In the genomic region with DNA sequence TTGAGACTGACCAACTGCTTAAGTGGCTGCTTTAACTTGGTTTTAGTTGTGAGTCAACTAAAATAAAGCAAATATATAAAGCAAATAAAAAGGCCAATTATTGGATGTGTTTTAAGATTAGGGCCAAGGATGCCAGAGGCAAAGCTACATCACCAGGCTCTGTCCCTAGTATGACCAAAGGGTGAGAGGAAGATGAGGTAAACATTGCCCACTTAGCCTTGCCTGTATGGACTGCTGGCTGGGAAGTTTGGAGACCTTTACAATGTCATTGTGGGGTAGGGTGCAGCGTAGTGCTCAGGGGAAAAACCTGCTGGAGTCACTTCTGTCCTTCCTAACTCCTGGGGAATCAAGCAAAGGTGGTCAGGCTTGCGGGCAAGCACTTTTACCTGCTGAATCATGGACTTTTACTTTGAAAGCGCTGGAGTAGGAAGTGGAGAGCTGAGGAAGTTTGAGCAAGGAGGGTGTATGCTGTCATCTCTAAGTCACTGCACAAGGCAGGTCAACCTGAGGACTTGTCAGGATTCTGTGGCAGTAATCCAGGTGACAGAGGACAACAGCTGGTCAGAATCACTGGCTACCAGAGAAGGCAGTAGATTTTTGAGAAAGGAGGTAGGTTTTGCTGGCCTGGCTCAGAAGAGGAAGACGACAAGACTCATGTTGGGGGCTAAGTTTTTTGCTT, we compare ENCODE assay signal across 15 mouse cellular contexts. TPM values are rescaled to one million over a fixed set of nuclear protein-coding genes. Genes with fewer than 3 reads are reported as not detected.
DNase-seq lines count a peak whose midpoint lies in the region; ATAC-seq and TF ChIP-seq lines count a peak whose summit lies in the region.
"Had no signal": no experiment of that assay in that cellular context is flagged by ENCODE, and none has a peak within 500 bp of the region (broad histone marks: within the 10 kb centered on the region; RNA-seq: fewer than 3 reads in every experiment).

No protein-coding gene starts in this region.

- 52% methylated on average over 4 of the region's 4 CpGs for WGBS in liver, embryonic 13.5 days (ENCODE audit: insufficient replicate concordance)
- WGBS in large intestine, adult 2 months, result 50% methylated on average over 4 of the region's 4 CpGs
- WGBS in kidney, adult 2 months, result 83% methylated on average over 4 of the region's 4 CpGs

- no peak for ATAC-seq in liver, embryonic 13.5 days (ENCODE audit: low read depth)
- peak; percentile 53; the same call in 1 of the 2 replicates for ATAC-seq in neutrophil, adult 5-6 weeks (ENCODE audit: extremely low read depth, insufficient number of reproducible peaks, low FRiP score, poor library complexity, severe bottlenecking)
- ATAC-seq: forebrain, embryonic 14.5 days; intestine, embryonic 15.5 days had no signal

- no peaks in the 10 kb centered on the region for H3K27me3 ChIP-seq in liver, embryonic 13.5 days
- H3K27me3 ChIP-seq in kidney, adult 2 months (replicated peaks; ENCODE audit: control insufficient read depth, insufficient read depth, low read length), result no peaks in the 10 kb centered on the region
- H3K27me3 ChIP-seq: hindbrain, embryonic 12.5 days; intestine, embryonic 15.5 days; limb, embryonic 13.5 days had no signal

- no peak for DNase-seq in liver, embryonic 13.5 days
- DNase-seq in liver, result no peak
- DNase-seq in adipocyte (ENCODE audit: low spot score), result peak; percentile 64
- DNase-seq in large intestine, adult 2 months (ENCODE audit: low read depth, low spot score), result peak; percentile 51
- no peak for DNase-seq in kidney, adult 2 months
- no peak for DNase-seq in adrenal gland, adult (ENCODE audit: inconsistent age in 2 of 2, low spot score in 1 of 2)
- DNase-seq: adrenal gland, adult 2 months; cerebellum, adult 2 months; embryo, embryonic 11 days had no signal

- TF ChIP-seq CTCF in kidney, adult 2 months (conservative IDR thresholded peaks at IDR 0.05; ENCODE audit: insufficient read depth, insufficient read length, low read depth, low read length), result no peak

- peaks cover 21% of the 10 kb centered on the region for H3K4me1 ChIP-seq in liver, embryonic 13.5 days (replicated peaks)
- H3K4me1 ChIP-seq in kidney, adult 2 months (ENCODE audit: control insufficient read depth, insufficient read depth, low read length), result no peaks in the 10 kb centered on the region; the same call in 1 of the 2 replicates

- H3K36me3 ChIP-seq in liver, embryonic 13.5 days, result no peaks in the 10 kb centered on the region
- no peaks in the 10 kb centered on the region for H3K36me3 ChIP-seq in kidney, adult 2 months (ENCODE audit: control insufficient read depth, insufficient read depth, low read length)
- H3K36me3 ChIP-seq: hindbrain, embryonic 12.5 days; intestine, embryonic 15.5 days; limb, embryonic 13.5 days; neural tube, embryonic 13.5 days had no signal

- H3K27ac ChIP-seq in liver, embryonic 13.5 days, result 0 out of 2 replicates have a peak overlapping the region, but pooled peaks have one; percentile 24
- no peak overlapping the region for H3K27ac ChIP-seq in kidney, adult 2 months (ENCODE audit: insufficient read depth, low read depth, low read length)
- H3K27ac ChIP-seq: hindbrain, embryonic 12.5 days; intestine, embryonic 15.5 days; limb, embryonic 13.5 days; neural tube, embryonic 13.5 days had no signal

- no peak for TF ChIP-seq POLR2A in kidney, adult 2 months (IDR thresholded peaks at IDR 0.05; ENCODE audit: low read depth, low read length)

- H3K9me3 ChIP-seq in liver, embryonic 13.5 days (replicated peaks), result no peaks in the 10 kb centered on the region
- H3K9me3 ChIP-seq: hindbrain, embryonic 12.5 days; intestine, embryonic 15.5 days; limb, embryonic 13.5 days; neural tube, embryonic 13.5 days had no signal

- H3K4me2 ChIP-seq in liver, embryonic 13.5 days, result no peak overlapping the region
- H3K4me2 ChIP-seq: hindbrain, embryonic 12.5 days; intestine, embryonic 15.5 days; limb, embryonic 13.5 days; neural tube, embryonic 13.5 days had no signal

- no peak overlapping the region for H3K9ac ChIP-seq in liver, embryonic 13.5 days
- H3K9ac ChIP-seq: hindbrain, embryonic 12.5 days; intestine, embryonic 15.5 days; limb, embryonic 13.5 days; neural tube, embryonic 13.5 days had no signal

- no peak overlapping the region for H3K4me3 ChIP-seq in liver, embryonic 13.5 days (replicated peaks)
- H3K4me3 ChIP-seq in kidney, adult 2 months (ENCODE audit: insufficient read depth, low read depth, low read length), result no peak overlapping the region
- H3K4me3 ChIP-seq: hindbrain, embryonic 12.5 days; intestine, embryonic 15.5 days; limb, embryonic 13.5 days; neural tube, embryonic 13.5 days had no signal

RNA-seq across cellular contexts. Expression of a gene that starts 5.6 kb away (rescaled TPM):
- polyA plus RNA-seq in liver, embryonic 13.5 days (2015; fragmentation: Nextera tagmentation; extraction: Ambion mirVana), result 12.5 and 13.2 TPM in 2 replicates
- 16.8 and 19.8 TPM in 2 replicates for polyA plus RNA-seq in large intestine, adult 2 months (2012; rRNA removed)
- 74.5 and 95.0 TPM in 2 replicates for total RNA-seq in neutrophil, adult 5-6 weeks (2017)
- polyA plus RNA-seq in kidney, adult 2 months (2012; rRNA removed), result 20.1 and 20.6 TPM in 2 replicates

Comparison
In these comparisons a context has a peak if more than half of its experiments do, and no peak if none do; other contexts are left out.
1. DNase-seq: peak in adipocyte (single experiment) and large intestine, adult 2 months (single experiment); none in liver, embryonic 13.5 days (single experiment), liver (single experiment), kidney, adult 2 months (single experiment) and adrenal gland, adult (0 of 2).